Mouse (Mus musculus): Measurements from ENCODE around the gene Dhx9.

Dhx9 gene

DNA sequence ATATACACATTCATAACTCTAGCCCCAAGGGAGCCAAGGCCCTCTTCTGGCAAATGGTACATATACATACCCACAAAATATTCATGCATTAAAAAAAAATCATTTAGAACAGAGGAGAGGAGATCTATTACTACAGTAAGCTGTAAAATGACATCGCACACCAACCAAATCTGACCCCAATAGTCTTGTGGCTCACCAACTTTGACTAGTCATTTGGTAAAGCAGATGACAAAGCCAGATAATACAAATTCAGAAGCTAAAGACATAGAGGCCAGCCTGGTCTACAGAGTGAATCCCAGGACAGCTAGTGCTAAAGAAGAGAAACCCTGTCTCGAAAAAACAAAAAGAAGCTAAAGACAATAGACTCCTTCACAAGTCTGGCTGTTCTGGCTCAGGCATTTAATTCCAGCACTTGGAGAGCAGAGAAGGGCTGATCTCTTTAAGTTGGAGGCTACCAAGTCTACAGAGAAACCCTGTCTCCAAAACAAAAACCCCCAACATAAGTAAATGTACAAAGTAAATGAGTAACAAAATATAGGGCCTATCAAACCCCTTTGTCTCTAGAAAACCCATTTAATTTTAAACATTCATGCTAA lies 2.2 kb downstream of the Dhx9 start:
- no peak for DNase-seq

DNA sequence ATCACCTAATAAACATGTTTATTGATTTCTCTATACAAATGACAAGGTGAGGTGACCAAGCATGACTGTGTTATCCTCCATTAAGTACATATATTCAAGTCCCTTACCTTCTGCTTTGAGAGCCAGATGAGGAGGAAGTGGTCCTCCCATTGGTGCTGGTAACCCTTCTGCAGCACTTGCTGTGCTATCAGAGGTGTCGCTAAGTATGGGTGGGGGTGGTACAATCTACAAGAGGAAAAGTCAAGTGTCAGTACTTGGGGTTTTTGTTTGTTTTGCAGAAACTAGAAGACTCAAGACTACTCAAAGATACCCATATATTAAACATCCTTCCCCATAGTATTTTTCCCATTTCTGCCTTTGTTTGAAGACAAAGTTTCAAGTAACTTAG lies 6.4 kb downstream of the Dhx9 start:
- no peak for DNase-seq

DNA sequence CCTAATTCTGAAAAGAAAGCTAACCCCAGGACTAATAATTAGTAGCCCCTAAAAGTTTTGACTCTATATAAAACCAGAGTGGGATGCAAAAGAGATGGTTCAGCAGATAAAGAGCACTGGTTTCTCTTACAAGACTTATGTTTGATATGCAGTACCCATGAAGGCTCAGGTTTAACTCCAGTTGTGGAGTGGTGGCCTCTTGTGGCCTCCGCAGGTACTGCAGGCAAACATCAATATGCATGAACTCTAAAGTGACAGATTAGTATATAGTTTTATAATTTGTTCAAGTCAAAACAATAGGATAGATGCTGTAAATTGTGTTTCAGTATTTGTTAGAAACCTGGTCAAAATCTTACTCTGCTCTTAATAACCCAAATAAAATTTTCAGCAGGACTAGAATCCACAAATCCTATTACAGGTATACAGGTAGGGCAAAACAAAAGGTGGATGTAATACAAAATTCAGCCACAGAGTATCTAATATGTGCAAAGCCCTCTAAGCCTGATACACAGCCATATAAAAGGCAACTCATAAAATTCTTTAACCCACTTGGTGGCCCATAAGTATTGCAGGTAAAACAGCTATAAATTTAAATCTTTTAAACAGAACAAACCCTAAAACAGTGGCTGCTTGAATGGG lies 7.0 kb downstream of the Dhx9 start:
- no peak for DNase-seq

DNA sequence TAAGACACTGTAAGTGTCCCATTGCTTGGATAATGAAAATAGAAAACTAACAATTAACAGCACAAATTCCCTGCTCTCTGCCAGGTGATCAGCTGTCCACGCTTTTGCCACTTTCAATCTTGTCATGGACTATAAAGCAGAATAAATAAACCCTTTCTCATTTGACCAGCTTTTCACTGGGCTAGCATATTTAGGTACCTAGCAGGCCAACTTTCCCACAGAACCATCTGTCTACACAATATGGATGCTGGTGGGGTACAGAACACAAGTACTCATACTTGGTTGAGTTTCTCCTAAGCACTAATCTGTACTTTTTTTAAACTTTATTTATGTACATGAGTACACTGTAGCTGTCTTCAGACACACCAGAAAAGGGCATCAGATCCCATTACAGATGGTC lies 8.2 kb downstream of the Dhx9 start:
- DNase-seq, result no peak

DNA sequence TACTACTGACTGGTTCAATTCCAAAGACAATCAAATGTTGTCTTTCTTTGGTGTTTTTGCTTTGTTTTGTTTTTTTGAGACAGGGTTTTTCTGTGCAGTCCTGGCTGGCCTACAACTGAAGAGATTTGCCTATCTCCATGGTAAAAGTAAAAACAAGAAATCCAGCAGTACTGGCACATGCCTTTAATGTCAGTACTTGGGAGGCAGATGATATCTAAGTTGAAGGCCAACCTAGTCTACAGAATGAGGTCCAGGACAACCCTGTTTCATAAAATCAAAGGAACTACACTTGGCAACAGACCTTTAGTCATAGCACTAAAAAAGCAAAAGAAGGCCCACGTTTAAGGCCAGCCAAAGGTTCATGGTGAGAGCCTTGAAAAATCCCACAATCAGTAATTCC lies 25.7 kb downstream of the Dhx9 start:
- DNase-seq, result no peak

DNA sequence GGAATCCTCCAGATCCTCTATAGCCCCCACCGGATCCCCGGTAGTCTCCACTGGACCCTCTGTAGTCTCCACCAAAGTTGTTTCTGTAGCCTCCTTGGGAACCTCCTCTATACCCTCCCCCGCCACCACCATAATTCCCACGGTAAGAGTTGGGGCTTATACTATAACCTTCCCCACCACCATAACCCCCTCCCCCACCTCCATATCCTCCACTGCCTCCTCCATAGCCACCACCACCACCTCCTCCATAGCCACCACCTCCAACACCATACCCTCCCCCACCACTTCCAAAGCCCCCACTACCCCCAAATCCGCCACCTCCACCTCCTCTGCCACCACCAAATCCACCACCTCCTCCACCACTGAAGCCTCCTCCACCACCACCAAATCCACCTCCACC lies 31.3 kb downstream of the Dhx9 start:
- no peak for DNase-seq

DNA sequence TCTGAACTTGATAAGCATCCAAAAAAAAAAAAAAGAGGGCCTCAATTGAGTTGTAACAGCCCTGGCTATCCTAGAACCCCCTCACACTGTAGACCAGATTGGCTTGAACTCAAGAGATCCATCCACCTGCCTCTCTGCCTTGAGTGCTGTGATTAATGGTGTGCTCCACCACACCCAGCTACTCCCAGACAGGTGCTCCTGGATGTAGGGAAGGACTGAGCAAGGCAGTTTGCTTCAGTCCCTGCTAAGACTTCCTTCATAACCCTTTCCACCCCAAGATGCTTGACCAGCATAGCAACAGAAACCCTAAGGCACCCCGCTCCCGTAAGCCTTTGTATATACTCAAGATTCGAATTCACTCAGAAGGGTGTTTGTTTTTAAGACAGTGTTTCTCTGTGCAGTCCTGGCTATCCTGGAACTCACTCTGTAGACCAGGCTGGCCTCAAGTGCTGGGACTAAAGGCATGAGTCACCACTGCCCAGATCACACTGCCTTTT lies 34.3 kb downstream of the Dhx9 start:
- DNase-seq, result no peak

DNA sequence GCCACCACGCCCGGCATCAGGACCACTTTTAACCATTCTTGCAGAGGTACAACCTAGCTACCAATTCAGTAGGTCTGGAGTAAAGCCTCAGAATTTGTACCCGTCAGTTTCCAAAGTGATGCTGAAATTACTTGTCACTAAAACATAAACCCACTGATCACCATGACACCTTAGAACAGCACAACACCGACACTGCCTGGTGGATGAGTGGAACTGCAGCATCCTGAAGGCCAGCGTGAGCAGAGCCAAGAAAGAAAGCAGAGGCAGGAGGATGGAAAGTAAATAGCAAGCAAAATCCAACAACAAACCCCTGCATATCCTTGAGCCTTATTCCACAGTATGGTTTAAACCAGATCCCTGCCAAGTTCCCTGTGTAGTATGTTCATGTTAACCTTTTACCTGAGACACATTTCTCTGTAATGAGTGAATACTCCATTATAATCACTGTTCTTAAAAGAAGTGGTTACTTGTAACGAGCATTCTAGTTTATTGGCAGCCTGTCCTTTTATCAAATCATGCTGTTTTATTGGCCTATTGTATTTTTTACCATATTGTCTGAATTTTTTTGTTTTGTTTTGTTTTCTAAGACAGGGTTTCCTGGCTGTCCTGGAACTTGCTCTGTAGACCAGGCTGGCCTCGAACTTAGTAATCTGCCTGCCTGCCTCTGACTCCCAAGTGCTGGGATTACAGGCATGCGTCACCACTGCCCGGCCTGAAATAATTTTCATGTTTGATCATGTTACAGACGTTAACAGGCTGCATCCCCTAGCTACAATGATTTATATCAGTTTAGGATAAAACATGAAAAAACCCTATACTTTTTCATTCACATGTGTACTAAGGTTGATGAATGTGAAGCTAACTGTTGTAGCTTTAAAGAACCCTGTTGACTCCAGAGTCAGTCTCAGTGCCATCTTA lies 36.0 kb downstream of the Dhx9 start:
- DNase-seq, result peak; percentile 57

DNA sequence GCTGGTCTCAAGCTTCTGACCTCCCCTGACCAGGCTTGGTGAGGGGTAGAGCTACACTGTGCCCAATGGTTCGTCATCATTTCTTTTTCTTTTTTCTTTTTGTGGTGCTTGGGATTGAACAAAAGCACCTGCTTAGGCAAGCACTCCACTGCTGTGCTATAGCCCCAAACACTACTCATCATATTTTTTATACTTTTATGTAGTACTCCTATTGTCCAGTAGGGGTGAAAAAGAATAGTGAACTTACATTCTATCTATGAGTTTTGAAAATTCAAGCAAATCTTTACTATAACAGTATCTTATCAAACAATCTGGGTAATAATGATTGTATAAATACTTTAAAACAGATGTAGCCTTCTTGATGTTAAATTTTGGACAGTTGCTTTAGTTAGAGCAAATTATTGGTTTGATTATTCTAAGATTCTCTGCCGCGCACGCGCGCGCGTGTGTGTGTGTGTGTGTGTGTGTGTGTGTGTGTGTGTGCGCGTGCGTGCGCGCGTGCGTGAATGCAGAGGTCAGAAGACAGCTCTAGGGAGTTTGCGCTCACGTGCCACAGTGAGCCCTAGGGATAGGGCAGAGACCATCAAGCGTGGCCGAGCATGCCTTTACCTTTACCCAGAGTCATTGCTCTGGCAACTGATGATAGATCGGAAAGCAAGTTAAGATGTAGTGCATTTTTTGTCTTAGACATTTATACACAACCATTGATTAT lies 41.2 kb downstream of the Dhx9 start:
- no peak for DNase-seq

DNA sequence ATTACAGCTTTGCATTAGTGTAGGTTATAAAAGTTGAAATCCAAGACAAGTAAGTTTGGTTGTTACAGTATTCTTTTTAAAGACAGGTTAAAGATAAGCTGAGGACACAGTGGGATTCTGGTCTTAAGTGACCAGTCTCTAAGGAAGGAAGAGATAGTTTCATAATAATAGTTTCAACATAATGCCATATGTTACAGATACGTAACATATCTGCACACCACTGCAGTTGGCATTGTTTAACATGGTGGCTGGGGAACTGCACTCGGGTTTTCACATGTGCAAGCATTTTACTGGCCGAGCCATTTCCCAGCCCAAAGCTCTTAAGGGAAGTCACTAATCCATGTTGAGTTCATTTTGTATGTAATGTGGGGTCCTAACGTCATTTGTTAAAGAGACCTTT lies 43.8 kb downstream of the Dhx9 start:
- no peak for DNase-seq

DNA sequence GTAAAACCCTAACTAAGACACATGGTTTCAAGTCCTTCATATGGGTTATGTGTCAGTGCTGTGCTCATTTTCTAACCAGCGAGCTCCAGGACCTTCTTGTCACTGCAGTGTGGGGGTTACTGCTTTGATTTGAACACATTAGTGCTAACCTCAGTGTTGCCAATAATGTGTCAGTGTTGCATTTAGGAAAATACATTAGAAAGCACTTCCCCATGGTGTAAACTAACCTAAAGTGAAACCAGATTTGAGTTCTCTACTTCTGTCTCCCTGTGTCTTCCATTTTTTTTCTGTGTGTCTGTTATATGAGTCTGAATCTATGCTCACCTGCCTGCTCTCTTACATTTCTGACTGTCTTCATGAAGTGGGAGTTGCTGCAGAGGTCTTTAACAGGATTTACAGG lies 44.4 kb downstream of the Dhx9 start:
- DNase-seq, result no peak

DNA sequence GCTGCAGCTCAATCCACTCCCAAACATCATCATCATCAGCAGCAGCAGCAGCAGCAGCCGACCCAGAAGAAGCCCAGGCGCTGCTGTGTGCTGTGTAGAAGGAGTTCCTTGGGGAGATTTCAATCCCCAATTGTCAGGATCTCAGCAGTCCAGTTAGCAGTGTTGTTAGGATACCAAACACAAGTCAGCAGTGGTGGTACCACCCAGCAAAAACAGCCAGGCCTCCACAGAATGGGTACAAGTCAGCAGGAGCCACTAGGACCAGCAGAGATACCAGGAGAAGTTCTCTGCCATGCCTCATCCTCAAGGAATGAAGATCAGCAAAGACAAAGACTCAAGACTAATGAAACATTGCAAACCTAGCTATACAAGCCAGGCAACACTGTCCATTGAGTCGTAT lies 45.8 kb downstream of the Dhx9 start:
- DNase-seq, result no peak

DNA sequence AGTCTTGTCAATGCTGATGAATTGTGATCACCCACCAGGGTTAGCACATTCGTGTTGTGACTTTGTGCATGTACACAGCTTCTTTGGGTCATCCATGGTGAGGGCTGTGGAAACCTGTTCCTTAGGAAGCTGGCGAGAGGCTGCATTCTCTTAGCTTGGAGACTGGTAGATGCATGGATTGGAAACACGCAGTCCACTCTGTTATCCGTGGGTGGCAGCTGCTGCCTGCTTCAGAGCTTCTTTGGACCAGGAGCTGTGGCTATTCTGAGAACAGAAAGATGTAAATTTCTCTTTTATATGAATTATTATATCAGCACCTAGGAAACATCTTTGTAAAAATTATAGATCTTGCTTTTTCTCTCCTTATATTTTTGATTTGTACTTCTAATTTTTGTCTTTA lies 46.7 kb downstream of the Dhx9 start:
- DNase-seq, result no peak

DNA sequence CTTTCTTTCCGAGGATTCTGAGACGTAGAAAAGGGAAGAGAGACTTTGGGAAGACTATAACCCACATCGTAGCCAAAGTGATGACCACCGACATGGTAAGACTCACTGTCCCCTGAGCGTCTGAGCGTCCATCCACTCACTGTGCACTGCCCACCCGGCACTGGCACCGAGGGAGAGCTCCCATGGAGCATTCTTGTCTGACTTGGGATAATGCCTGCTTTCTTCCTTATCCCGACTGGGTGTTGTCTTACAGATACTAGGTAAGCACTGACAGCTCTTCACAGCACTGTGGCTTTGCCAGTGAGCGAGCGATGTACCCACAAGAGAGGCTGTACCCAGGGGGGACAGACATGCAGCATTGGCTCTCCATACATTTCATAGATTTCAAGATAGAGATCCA lies 49.9 kb downstream of the Dhx9 start:
- no peak for DNase-seq

DNA sequence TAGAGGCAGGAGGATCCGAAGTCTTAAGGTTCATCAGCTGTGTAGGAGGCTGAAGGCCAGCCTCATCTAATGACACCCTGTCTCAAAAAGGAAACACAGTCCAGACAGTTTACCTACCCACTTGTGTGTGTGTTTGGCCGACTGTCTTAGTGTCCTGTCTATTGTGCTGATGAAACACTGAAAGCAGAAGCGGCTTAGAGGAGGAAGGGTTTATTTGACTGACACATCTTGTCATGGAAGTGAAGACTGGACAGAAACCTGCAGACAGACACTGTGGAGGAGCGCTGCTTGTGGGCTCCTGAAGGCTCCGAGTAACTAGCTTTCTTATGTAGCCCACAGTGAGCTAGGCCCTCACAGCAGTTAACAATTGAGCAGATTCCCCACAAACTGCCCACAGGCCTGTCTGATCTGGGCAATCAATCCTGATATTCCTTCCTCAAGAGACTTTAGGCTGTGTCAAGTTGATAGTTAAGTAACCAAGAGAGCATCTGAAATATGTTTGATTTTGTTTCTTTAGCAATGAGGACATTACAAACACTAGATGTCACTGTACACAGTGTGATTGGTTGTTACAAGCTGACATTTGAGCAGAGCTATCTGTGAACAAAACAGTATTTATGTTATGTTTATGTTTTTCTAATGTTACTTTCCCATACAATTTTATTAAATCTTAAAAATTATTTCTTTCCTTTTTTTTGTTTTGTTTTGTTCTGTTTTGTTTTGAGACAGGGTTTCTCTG lies 53.4 kb downstream of the Dhx9 start:
- no peak for DNase-seq

DNA sequence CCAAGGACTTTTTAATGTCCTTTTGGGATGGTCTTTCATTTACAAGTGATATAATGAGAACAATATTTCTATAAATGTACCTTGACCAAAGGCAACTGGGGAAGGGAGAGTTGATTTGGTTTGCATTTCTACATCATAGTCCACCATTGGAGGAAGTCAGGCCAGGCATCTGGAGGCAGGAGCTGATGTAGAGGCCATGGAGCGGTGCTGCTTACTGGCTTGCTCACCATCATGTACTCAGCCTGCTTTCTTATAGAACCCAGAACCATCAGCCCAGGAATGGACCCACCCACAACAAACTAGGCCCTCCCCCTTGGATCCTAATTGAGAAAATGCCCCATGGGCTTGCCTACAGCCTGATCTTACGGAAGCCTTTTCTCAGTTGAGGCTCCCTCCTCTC lies 55.1 kb downstream of the Dhx9 start:
- DNase-seq, result no peak

DNA sequence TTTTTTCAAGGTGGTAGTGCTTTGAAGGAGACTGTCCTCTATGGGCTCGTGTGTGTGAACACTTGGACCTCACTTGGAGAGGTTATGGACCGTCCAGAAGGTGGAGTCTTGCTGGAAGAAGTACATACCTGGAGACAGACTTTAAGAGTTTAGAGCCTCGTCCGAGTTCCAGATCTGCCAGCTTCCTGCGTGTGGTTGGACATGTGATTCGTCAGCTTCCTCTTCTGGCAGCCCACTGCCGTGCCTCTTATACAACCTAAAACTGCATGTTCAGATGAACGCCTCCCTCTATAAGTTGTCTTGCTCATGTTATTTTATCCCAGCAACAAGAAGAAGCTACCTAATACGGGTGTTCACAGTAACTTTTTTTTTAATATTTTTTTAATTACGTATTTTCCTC lies 55.8 kb downstream of the Dhx9 start:
- DNase-seq, result no peak

DNA sequence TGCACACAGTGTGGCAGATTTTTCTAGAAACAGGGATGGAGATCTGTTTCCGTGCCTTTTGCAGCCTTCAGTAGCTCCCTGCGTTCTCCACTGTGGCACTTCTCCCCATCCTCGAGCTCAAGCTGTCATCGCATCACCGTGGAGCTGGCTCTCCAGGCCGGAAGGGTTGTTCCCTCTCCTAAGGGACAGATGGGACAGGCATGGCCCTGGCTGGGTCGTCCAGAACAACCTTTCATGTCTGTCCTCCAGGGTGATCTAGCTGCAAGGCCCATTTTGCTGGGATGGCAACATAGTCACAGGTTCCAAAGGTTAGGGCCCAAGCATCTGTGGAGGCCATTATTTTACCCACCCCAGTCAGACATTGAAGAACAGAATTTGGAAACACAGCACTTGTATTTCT lies 56.3 kb downstream of the Dhx9 start:
- DNase-seq, result no peak

DNA sequence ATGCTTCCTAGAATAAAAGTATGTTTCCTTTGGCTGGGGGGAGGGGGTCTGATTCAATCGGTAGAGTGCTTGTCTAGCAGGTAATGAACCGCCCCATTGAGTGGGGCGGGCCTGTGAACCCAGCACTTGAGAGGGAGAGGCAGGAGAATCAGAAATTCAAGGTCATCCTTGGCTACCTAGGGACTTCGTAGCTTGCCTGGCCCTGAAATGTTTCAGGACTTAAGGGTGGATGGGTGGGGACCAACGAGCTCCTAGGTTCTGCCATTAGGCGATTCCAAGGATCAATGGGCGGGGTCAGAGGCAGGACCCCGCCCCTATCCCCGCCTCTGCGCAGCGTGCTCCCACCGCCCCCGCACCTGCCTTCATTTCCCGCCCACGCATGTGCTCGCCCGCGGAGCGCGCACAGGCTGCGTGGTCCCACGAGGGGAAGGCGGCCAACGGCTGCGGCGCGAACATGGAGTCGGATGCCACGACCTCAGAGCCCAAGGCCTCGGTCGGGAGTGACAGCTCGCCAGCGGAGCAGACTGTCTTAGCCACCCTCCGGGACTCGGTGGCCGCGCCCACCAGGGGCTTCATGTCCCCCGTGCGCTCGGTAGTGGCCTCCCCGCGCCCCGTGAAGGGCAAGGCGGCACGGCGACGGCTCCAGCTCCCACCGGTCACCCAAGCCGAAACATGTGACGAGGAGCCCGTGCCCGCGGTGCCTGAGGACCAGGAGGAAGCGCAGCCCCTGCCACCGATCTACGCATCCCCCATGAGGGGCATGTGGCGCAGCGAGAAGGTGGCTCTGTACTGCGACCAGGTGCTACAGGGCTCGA lies 62.5 kb downstream of the Dhx9 start, which contains the start of gene Shcbp1l:
Gene Shcbp1l (plus strand): TSS at position 393 of the 815 bp plus-strand sequence.
- peak; percentile 88 for DNase-seq

DNA sequence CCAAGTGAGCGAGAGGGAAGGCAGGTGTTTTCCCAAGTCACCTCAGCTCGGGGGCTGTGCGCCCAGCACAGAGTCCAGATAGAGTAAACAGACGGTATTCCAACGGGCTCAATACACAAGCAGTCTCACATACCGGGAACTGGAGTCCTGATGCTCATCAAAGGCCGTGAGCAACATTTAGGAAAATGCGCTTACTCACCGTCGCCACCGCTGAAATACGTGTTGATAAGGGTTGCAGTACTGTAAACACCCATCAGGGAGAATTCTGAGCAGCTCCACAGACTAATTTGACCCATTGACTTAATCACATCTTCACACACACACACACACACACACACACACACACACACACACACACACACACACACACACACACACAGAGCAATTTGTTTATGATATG lies 63.2 kb downstream of the Dhx9 start:
- no peak for DNase-seq

DNA sequence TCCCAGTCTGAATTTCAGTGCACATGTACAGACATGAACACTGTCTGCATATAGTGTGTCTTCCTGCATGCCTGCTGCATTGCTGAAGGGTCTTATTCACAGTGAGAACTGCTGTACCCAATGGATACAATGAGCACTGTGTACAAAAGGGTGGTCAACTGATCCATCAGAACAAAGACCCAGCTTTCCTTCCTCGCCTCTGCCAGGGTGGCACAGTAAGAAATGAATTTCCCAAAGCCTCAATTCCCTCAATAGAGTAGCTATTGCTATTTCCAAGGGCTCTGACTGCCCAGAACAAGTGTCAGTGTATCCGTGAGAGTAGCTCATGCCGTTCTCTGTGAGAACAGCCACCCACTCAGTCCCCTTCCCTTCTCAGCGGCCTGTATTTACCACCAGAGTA lies 69.7 kb downstream of the Dhx9 start:
- peak; percentile 71 for DNase-seq
